ENCODE assay signal across 9 mouse cellular contexts in genomic region chr4:141242651-141243241, GRCm38 (mm10). TPM values are rescaled to one million over a fixed set of nuclear protein-coding genes. Genes with fewer than 3 reads are reported as not detected.
DNase-seq lines count a peak whose midpoint lies in the region; ATAC-seq lines count a peak whose summit lies in the region.
"Had no signal": no experiment of that assay in that cellular context is flagged by ENCODE, and none has a peak within 500 bp of the region (broad histone marks: within the 10 kb centered on the region; RNA-seq: fewer than 3 reads in every experiment).

No protein-coding gene starts in this region.

- peaks cover 83% of the 10 kb centered on the region for H3K4me1 ChIP-seq in hindbrain, embryonic 10.5 days (replicated peaks)
- H3K4me1 ChIP-seq in hindbrain, embryonic 14.5 days (replicated peaks; ENCODE audit: control insufficient read depth, insufficient read depth, low read length): peaks cover 46% of the 10 kb centered on the region
- H3K4me1 ChIP-seq in embryonic facial prominence, embryonic 15.5 days: peaks cover 92% of the 10 kb centered on the region
- H3K4me1 ChIP-seq in limb, embryonic 10.5 days: peaks cover 70% of the 10 kb centered on the region

- ATAC-seq in hindbrain, embryonic 14.5 days (ENCODE audit: low FRiP score): no peak; the same call in 1 of the 2 replicates
- peak; percentile 16; the same call in 1 of the 2 replicates for ATAC-seq in embryonic facial prominence, embryonic 15.5 days (ENCODE audit: insufficient number of reproducible peaks, low FRiP score, low TSS enrichment, low read depth)
- ATAC-seq in monocyte, adult 5-6 weeks (replicated peaks; ENCODE audit: insufficient number of reproducible peaks, low FRiP score, low TSS enrichment, poor library complexity, severe bottlenecking): no peak

- no peaks in the 10 kb centered on the region for H3K36me3 ChIP-seq in hindbrain, embryonic 10.5 days
- H3K36me3 ChIP-seq in hindbrain, embryonic 14.5 days (replicated peaks; ENCODE audit: control insufficient read depth, insufficient read depth): no peaks in the 10 kb centered on the region
- no peaks in the 10 kb centered on the region for H3K36me3 ChIP-seq in embryonic facial prominence, embryonic 15.5 days
- H3K36me3 ChIP-seq in limb, embryonic 10.5 days: no peaks in the 10 kb centered on the region

- no peak overlapping the region for H3K9ac ChIP-seq in hindbrain, embryonic 14.5 days
- H3K9ac ChIP-seq in embryonic facial prominence, embryonic 15.5 days: no peak overlapping the region

- peak overlapping the region; percentile 34 for H3K4me3 ChIP-seq in hindbrain, embryonic 10.5 days
- no peak overlapping the region for H3K4me3 ChIP-seq in hindbrain, embryonic 14.5 days (replicated peaks; ENCODE audit: low read length)
- H3K4me3 ChIP-seq in embryonic facial prominence, embryonic 15.5 days (replicated peaks): peak overlapping the region; percentile 46
- H3K4me3 ChIP-seq in limb, embryonic 10.5 days: peak overlapping the region; percentile 30

- 2% methylated on average over 11 of the region's 11 CpGs for WGBS in hindbrain, embryonic 10.5 days
- WGBS in hindbrain, embryonic 14.5 days: 4% methylated on average over 11 of the region's 11 CpGs
- WGBS in embryonic facial prominence, embryonic 15.5 days: 8% methylated on average over 11 of the region's 11 CpGs
- 10% methylated on average over 11 of the region's 11 CpGs for WGBS in limb, embryonic 10.5 days

- peak overlapping the region; percentile 81 for H3K27ac ChIP-seq in hindbrain, embryonic 10.5 days
- no peak overlapping the region for H3K27ac ChIP-seq in hindbrain, embryonic 14.5 days
- H3K27ac ChIP-seq in embryonic facial prominence, embryonic 15.5 days (replicated peaks): peak overlapping the region; percentile 94
- peak overlapping the region; percentile 72 for H3K27ac ChIP-seq in limb, embryonic 10.5 days

- peak; percentile 25 for DNase-seq in hindbrain, embryonic 10.5 days (ENCODE audit: low spot score)
- no peak for DNase-seq in hindbrain, embryonic 14.5 days (ENCODE audit: low spot score)
- peak; percentile 81 for DNase-seq in Muller cell, postnatal 12 days (ENCODE audit: inconsistent ontology term)
- DNase-seq in limb, embryonic 10.5 days (ENCODE audit: low spot score): peak; percentile 57
- no peak for DNase-seq in thymus, adult 18-20 months
- DNase-seq in thymus, postnatal 14 days: no peak

- H3K9me3 ChIP-seq in hindbrain, embryonic 10.5 days: no peaks in the 10 kb centered on the region
- no peaks in the 10 kb centered on the region for H3K9me3 ChIP-seq in hindbrain, embryonic 14.5 days (ENCODE audit: control insufficient read depth, low read length)
- no peaks in the 10 kb centered on the region for H3K9me3 ChIP-seq in embryonic facial prominence, embryonic 15.5 days (replicated peaks)
- no peaks in the 10 kb centered on the region for H3K9me3 ChIP-seq in limb, embryonic 10.5 days (replicated peaks)

- no peak overlapping the region; the same call in 1 of the 2 replicates for H3K4me2 ChIP-seq in hindbrain, embryonic 14.5 days (replicated peaks)
- H3K4me2 ChIP-seq in embryonic facial prominence, embryonic 15.5 days (replicated peaks): peak overlapping the region; percentile 68

- H3K27me3 ChIP-seq in hindbrain, embryonic 10.5 days (ENCODE audit: insufficient read depth, poor library complexity, severe bottlenecking): peaks cover 100% of the 10 kb centered on the region
- peaks cover 77% of the 10 kb centered on the region for H3K27me3 ChIP-seq in hindbrain, embryonic 14.5 days (ENCODE audit: control insufficient read depth, insufficient read depth, low read length)
- peaks cover 32% of the 10 kb centered on the region for H3K27me3 ChIP-seq in embryonic facial prominence, embryonic 15.5 days
- H3K27me3 ChIP-seq in limb, embryonic 10.5 days (ENCODE audit: low read depth, poor library complexity, severe bottlenecking): peaks cover 100% of the 10 kb centered on the region

RNA-seq across cellular contexts. Expression of gene Arhgef19, which starts 3.4 kb away (rescaled TPM):
- 1.7 and 4.3 TPM in 2 replicates for polyA plus RNA-seq in hindbrain, embryonic 10.5 days (2016; fragmentation: Nextera tagmentation; extraction: Ambion mirVana)
- 0.78 and 1.1 TPM in 2 replicates for polyA plus RNA-seq in hindbrain, embryonic 14.5 days (2014; fragmentation: Nextera tagmentation; extraction: Ambion mirVana)
- 25.6 and 27.7 TPM in 2 replicates for polyA plus RNA-seq in embryonic facial prominence, embryonic 15.5 days (2015; fragmentation: Nextera tagmentation; extraction: Ambion mirVana)
- polyA plus RNA-seq in limb, embryonic 10.5 days (2016; fragmentation: Nextera tagmentation; extraction: Ambion mirVana): 3.7 and 4.7 TPM in 2 replicates
- total RNA-seq in monocyte, adult 5-6 weeks (2017): not detected in 3 replicates
- total RNA-seq: hematopoietic stem cell, adult 5-6 weeks had no signal

RNA-seq across cellular contexts. Expression of gene Rsg1, which starts 29.0 kb away (rescaled TPM):
- polyA plus RNA-seq in hindbrain, embryonic 10.5 days (2016; fragmentation: Nextera tagmentation; extraction: Ambion mirVana): 5.3 and 6.5 TPM in 2 replicates
- polyA plus RNA-seq in hindbrain, embryonic 14.5 days (2014; fragmentation: Nextera tagmentation; extraction: Ambion mirVana): 6.0 and 7.6 TPM in 2 replicates
- polyA plus RNA-seq in embryonic facial prominence, embryonic 15.5 days (2015; fragmentation: Nextera tagmentation; extraction: Ambion mirVana): 6.8 and 8.1 TPM in 2 replicates
- polyA plus RNA-seq in limb, embryonic 10.5 days (2016; fragmentation: Nextera tagmentation; extraction: Ambion mirVana): 5.8 and 8.4 TPM in 2 replicates
- total RNA-seq in monocyte, adult 5-6 weeks (2017): 0.38 to 2.7 TPM in 2 of 3 replicates, not detected in the other

RNA-seq across cellular contexts. Expression of gene Epha2, which starts 58.3 kb away (rescaled TPM):
- 3.3 and 4.4 TPM in 2 replicates for polyA plus RNA-seq in hindbrain, embryonic 10.5 days (2016; fragmentation: Nextera tagmentation; extraction: Ambion mirVana)
- 0.64 and 0.95 TPM in 2 replicates for polyA plus RNA-seq in hindbrain, embryonic 14.5 days (2014; fragmentation: Nextera tagmentation; extraction: Ambion mirVana)
- polyA plus RNA-seq in embryonic facial prominence, embryonic 15.5 days (2015; fragmentation: Nextera tagmentation; extraction: Ambion mirVana): 7.4 and 7.6 TPM in 2 replicates
- 4.6 and 5.6 TPM in 2 replicates for polyA plus RNA-seq in limb, embryonic 10.5 days (2016; fragmentation: Nextera tagmentation; extraction: Ambion mirVana)
- not detected in 3 replicates for total RNA-seq in monocyte, adult 5-6 weeks (2017)
- total RNA-seq: hematopoietic stem cell, adult 5-6 weeks had no signal

Comparison
In these comparisons a context has a peak if more than half of its experiments do, and no peak if none do; other contexts are left out.
1. DNase-seq: peak in hindbrain, embryonic 10.5 days (single experiment), Muller cell, postnatal 12 days (single experiment) and limb, embryonic 10.5 days (single experiment); none in hindbrain, embryonic 14.5 days (single experiment), thymus, adult 18-20 months (0 of 2) and thymus, postnatal 14 days (single experiment).